Mouse (Mus musculus) midbrain, embryonic 16.5 days (tissue): Measurements from ENCODE around the gene Iqcg. TPM values are rescaled to one million over a fixed set of nuclear protein-coding genes. Genes with fewer than 3 reads are reported as not detected.
A peak's percentile ranks its signal among the peaks of the same experiment; 100 is the strongest.

Source experiments
- ATAC-seq: fragments of 200-750 bp; cut with Nextera tagmentation; 2 replicates; pipeline ENCODE4 v1.8.0; 2017; ENCODE audit warnings: moderate TSS enrichment
- H3K27ac ChIP-seq: fragments of 300-500 bp; sonication (generic); 2 replicates; pipeline ENCODE4 v1.5.1; 2014; ENCODE audit warnings: mild to moderate bottlenecking, low read length, mixed read lengths
- H3K27me3 ChIP-seq: fragments of 300-500 bp; sonication (generic); 2 replicates; pipeline ENCODE4 v1.6.1; 2014; ENCODE audit warnings: low read depth, low read length, mixed read lengths; ENCODE audit not compliant: control insufficient read depth, insufficient read depth
- H3K36me3 ChIP-seq: fragments of 300-500 bp; sonication (generic); 2 replicates; pipeline ENCODE4 v1.6.1; 2014; ENCODE audit warnings: mild to moderate bottlenecking, low read length, moderate library complexity, mixed read lengths; ENCODE audit not compliant: control insufficient read depth, insufficient read depth
- H3K4me1 ChIP-seq: fragments of 300-500 bp; sonication (generic); 2 replicates; pipeline ENCODE4 v1.6.1; 2014; ENCODE audit warnings: mild to moderate bottlenecking, low read length, mixed read lengths; ENCODE audit not compliant: control insufficient read depth, insufficient read depth
- H3K4me2 ChIP-seq: fragments of 300-500 bp; sonication (generic); 2 replicates; pipeline ENCODE4 v1.6.1; 2014; ENCODE audit warnings: mild to moderate bottlenecking, low read length, mixed read lengths
- H3K4me3 ChIP-seq: fragments of 300-500 bp; sonication (generic); 2 replicates; pipeline ENCODE4 v1.5.1; 2014; ENCODE audit warnings: low read depth, mild to moderate bottlenecking, low read length, moderate library complexity, mixed read lengths
- H3K9ac ChIP-seq: fragments of 300-500 bp; sonication (generic); 2 replicates; pipeline ENCODE4 v1.6.1; 2014; ENCODE audit warnings: low read depth, low read length, mixed read lengths
- H3K9me3 ChIP-seq: fragments of 300-500 bp; sonication (generic); replicated peaks from 2 replicates; pipeline ENCODE4 v1.6.1; 2014; ENCODE audit warnings: mild to moderate bottlenecking, low read length, mixed read lengths; ENCODE audit not compliant: control insufficient read depth, poor library complexity, severe bottlenecking
- WGBS: fragments of 180-500 bp; shearing (Covaris S2); extraction: QIAGEN DNeasy Blood & Tissue Kit; methylation state at CpG from one replicate; pipeline ENCODE4 v1.1.7; 2014; 5-methylcytosine and 5-hydroxymethylcytosine counted together
- microRNA counts: library from miRNA; unstranded; fragments of <30 nt; microRNA quantifications from one replicate; lab custom pipeline; 2016
- microRNA-seq: library from miRNA; unstranded; fragments of <30 nt; microRNA quantifications from one replicate; pipeline ENCODE4, GENCODE M21; 2017
- polyA plus RNA-seq: library from polyadenylated mRNA; unstranded; fragments of >200 nt; fragmentation: Nextera tagmentation; extraction: Ambion mirVana; gene quantifications from 2 replicates; pipeline ENCODE4 v1.2.1, GENCODE M21; 2015

The Iqcg gene
- polyA plus RNA-seq, 1 experiment from 2014 or later = 7.6 TPM

DNA sequence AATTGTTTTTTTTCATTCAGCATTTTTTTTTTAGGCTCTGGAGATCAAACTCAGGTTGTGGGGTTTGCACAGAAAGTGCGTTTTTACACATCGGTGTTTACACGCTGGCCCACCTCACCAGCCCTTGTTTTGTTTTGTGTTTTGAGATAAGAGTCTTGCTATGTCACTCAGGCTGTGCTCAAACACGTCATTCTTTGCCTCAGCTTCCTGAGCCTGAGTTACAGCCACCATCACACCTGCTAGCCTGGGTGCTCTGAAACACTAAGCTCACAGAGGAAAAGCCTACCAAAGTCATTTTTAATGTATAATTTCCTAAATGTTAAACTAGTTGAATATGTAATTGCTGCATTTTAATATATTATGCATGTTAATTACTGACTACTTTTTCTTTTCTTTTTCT is 74.6 kb downstream of the Iqcg start:
- peaks cover 8% of the 10 kb centered on the region for H3K36me3 ChIP-seq
- no peaks in the 10 kb centered on the region for H3K4me1 ChIP-seq
- 96% methylated on average over 4 of the region's 4 CpGs for WGBS
- no peak overlapping the region for H3K27ac ChIP-seq
- no peak overlapping the region for H3K9ac ChIP-seq
- no peak overlapping the region for H3K4me2 ChIP-seq
- no peak overlapping the region for H3K4me3 ChIP-seq
- ATAC-seq = no peak
- no peaks in the 10 kb centered on the region for H3K27me3 ChIP-seq
- H3K9me3 ChIP-seq = no peaks in the 10 kb centered on the region

DNA sequence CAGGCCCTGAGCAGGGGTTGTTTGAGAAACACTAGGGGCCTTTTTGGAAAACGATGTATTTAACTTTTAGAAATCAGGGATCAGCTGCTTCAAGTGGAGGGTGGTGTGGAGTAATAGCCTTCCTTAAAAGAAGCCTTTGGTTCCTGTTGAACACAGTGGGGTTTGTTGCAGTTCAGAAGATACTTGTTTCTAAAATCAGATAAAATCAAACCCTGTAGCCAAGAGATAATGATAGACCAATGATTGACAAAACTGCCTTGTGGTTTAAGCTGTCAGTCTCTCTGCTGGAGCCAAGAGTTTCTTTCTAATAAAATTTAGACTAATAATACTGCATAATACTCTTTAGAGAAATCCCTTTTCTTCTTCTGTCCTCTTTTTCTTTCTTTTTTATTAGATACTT is 75.8 kb downstream of the Iqcg start:
- no peak overlapping the region for H3K4me3 ChIP-seq
- H3K4me2 ChIP-seq = no peak overlapping the region
- no peaks in the 10 kb centered on the region for H3K27me3 ChIP-seq
- no peaks in the 10 kb centered on the region for H3K9me3 ChIP-seq
- WGBS = 76% methylated on average over 1 of the region's 1 CpGs
- H3K36me3 ChIP-seq = peaks cover 11% of the 10 kb centered on the region
- ATAC-seq = no peak
- no peaks in the 10 kb centered on the region for H3K4me1 ChIP-seq
- no peak overlapping the region for H3K9ac ChIP-seq
- no peak overlapping the region for H3K27ac ChIP-seq

DNA sequence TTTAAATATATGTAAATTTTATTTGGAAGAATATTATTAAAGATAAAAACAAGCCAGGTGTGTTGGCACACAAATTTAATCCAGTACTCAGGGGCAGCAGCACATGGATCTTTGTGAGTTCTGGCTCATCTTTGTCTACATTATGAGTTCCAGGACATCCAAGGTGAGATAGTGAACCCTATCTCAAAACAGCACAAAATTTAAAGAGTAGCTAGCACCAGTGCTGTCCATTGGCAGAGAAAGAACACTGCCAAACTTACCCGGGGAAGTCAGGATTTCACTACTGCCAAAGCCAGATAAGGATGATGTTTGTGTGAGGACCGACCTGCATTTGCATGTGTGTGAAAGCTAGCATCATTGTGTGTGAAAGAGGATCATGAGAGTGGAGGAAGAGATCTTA is 83.0 kb downstream of the Iqcg start:
- peaks cover 8% of the 10 kb centered on the region for H3K36me3 ChIP-seq
- H3K27ac ChIP-seq = no peak overlapping the region
- H3K4me2 ChIP-seq = no peak overlapping the region
- H3K9ac ChIP-seq = no peak overlapping the region
- H3K27me3 ChIP-seq = no peaks in the 10 kb centered on the region
- no peak overlapping the region for H3K4me3 ChIP-seq
- WGBS = 76% methylated on average over 2 of the region's 2 CpGs
- no peak for ATAC-seq
- no peaks in the 10 kb centered on the region for H3K9me3 ChIP-seq
- H3K4me1 ChIP-seq = no peaks in the 10 kb centered on the region

DNA sequence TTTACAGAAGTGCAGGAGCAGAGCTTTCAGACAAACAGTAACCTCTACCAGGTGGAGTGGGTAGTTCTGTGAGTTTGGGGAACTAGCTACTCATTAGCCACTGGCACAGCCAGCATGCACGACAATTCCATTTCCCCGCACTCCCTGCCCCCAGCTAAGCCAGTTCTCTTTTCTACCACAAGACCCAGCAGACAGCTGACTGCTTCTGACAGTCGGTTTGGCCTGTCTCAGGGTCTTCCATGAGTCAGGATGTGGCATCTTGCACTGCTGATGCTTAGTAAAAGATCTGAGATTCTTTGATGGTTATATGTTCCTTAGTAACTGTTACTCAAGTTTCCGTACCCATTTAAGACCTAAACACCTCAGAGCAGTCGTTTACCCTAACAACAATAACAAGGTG is 83.5 kb downstream of the Iqcg start:
- Histone ChIP-seq H3K27me3 (no peaks in the 10 kb centered on the region), H3K4me2 (no peak overlapping the region), H3K9ac (no peak overlapping the region), H3K4me1 (no peaks in the 10 kb centered on the region), H3K36me3 (peaks cover 8% of the 10 kb centered on the region), H3K9me3 (no peaks in the 10 kb centered on the region), H3K4me3 (no peak overlapping the region), H3K27ac (no peak overlapping the region)
- 82% methylated on average over 5 of the region's 5 CpGs for WGBS
- no peak for ATAC-seq

MicroRNA genes within 50 kb of the gene (microRNA counts, 519-probe panel; counts per million panel counts)
- microRNA mmu-miR-1947 (lab: Ali Mortazavi, UCI) = 386 counts per million, percentile 18 among the panel's probes with 10 or more counts

Small RNAs within 50 kb of the gene (microRNA-seq; reads per million reads assigned to microRNA genes)
- not detected for gene Gm22231
- 5.7 reads per million, percentile 25 among the genes with 10 or more reads in this experiment for gene Mir1947

Other genes with a start within 250 kb of the Iqcg start
- not detected in 2 replicates for gene Smbd1, start 245.7 kb downstream of the Iqcg start, polyA plus RNA-seq
- gene Fyttd1, start 178.7 kb downstream of the Iqcg start, polyA plus RNA-seq = 119 and 125 TPM in 2 replicates
- 39.8 and 41.3 TPM in 2 replicates for gene Rubcn, start 178.5 kb downstream of the Iqcg start, polyA plus RNA-seq
- 39.5 and 47.1 TPM in 2 replicates for gene Lrch3, start 142.1 kb downstream of the Iqcg start, polyA plus RNA-seq
- 387 and 410 TPM in 2 replicates for gene Rpl35a, start 235 bp upstream of the Iqcg start, polyA plus RNA-seq
- gene Lmln, start 6.3 kb upstream of the Iqcg start, polyA plus RNA-seq = 3.1 and 4.3 TPM in 2 replicates
- 15.0 and 16.8 TPM in 2 replicates for gene Osbpl11, start 128.9 kb upstream of the Iqcg start, polyA plus RNA-seq
- gene Snx4, start 195.2 kb upstream of the Iqcg start, polyA plus RNA-seq = 93.2 and 96.5 TPM in 2 replicates